Mouse (Mus musculus) neutrophil, adult 5-6 weeks (primary cell): Measurements from ENCODE around the gene Ccz1. TPM values are rescaled to one million over a fixed set of nuclear protein-coding genes. Genes with fewer than 3 reads are reported as not detected.
"Not testable (repeated sequence)": the region's sequence is repeated elsewhere in the genome, so short reads cannot be mapped to it uniquely, and the experiment has no call there.

ENCODE experiments used
- ATAC-seq: fragments of 151-379, 151-347 bp; 2 replicates; pipeline ENCODE4 v1.8.0; 2017; ENCODE audit warnings: mild to moderate bottlenecking, moderate TSS enrichment; ENCODE audit not compliant: insufficient number of reproducible peaks, poor library complexity, low FRiP score, severe bottlenecking; ENCODE audit errors: extremely low read depth
- total RNA-seq: library from RNA; stranded (forward); fragments of 200-1000 nt; gene quantifications from 2 replicates; pipeline ENCODE4 v1.2.3, GENCODE M21; 2017

The Ccz1 gene
- 83.2 and 85.0 TPM in 2 replicates for total RNA-seq

- peak; percentile 98 for ATAC-seq
These were observed at the start of gene Ccz1 for GRCm38 (mm10) chr5:144014551-144015311. Gene Ccz1 (minus strand): TSS chr5:144014877.

- ATAC-seq, result no peak
These were observed 49.4 kb upstream of the Ccz1 start for GRCm38 (mm10) chr5:144064093-144064492.

GRCm38 (mm10) chr5:144054340-144054739 is 39.7 kb upstream of the Ccz1 start:
- no peak for ATAC-seq

GRCm38 (mm10) chr5:144053450-144053849 is 38.8 kb upstream of the Ccz1 start:
- ATAC-seq, result no peak

GRCm38 (mm10) chr5:144051268-144051667 is 36.6 kb upstream of the Ccz1 start:
- ATAC-seq, result 0 out of 2 replicates have a peak, but pooled peaks have one; percentile 33

DNA sequence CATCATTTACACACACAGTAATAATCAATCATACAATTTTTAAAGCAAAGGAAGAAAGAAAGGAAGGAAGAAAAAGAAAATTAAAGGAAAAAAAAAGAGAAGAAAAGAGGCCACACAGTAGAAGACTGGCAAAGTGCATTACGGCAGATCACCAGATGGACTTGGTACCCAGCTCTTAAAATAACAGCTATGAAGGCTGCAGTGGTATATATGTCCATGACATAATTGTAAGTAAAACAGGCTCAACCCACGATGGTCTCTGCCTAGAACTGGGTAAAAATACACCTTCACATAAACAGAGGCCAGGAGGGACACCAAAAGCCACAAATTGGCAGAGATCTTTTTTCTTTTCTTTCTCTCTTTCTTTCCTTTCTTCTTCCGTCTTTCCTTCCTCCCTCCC is 35.2 kb upstream of the Ccz1 start:
- no peak for ATAC-seq

GRCm38 (mm10) chr5:144047324-144047723 is 32.6 kb upstream of the Ccz1 start:
- ATAC-seq, result no peak

DNA sequence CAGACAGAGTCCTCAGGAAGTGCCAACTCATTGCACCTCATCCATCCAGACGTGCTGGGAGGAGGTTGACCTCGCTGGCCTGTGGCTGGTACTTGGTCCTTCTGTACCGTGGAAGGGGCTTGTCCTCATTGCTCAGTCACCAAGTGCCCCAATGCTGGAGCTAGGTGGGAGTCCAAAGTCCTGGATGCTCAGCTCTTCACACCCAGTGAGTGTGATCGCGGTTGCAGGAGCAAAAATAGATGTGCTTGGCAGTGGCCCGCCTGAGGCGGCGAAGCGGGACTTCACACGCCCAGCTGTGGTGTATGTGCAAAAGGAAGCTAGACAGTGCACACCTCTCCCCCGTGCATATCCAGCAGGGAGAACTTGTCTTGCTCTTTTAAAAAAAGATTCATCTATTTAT is 28.5 kb upstream of the Ccz1 start:
- no peak for ATAC-seq

DNA sequence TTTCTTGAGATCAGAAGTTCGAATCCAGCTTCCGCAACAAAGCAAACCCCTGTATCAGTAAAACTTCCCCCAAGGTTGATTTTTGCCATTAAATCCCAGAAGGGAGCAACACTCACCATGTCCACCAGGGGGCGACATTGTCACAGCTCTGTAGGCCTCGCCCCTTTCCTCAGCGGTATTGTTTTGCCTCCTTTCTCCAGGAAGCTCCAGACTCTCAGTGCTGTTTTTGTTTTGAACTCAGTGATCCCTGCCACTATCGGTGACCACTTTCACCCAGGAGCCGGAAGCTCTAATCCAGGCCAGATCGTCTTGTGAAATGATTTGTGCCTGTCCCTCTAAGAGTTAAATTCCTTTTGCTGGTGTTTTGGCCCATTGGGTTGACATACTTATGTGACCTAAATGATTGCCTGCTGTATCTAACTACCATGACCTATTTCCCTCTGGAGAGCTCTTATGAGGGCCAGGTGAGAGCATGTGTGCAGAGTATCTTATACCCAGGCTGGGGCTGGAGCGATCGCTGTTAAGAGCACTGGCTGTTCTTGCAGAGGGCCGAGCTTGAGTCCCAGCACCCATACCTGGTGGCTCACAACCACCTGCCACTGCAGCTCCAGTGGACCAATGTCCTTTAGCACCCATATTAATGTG is 26.2 kb upstream of the Ccz1 start:
- peak; percentile 88 for ATAC-seq

- ATAC-seq, result no peak
These were observed 25.2 kb upstream of the Ccz1 start for GRCm38 (mm10) chr5:144039886-144040285.

DNA sequence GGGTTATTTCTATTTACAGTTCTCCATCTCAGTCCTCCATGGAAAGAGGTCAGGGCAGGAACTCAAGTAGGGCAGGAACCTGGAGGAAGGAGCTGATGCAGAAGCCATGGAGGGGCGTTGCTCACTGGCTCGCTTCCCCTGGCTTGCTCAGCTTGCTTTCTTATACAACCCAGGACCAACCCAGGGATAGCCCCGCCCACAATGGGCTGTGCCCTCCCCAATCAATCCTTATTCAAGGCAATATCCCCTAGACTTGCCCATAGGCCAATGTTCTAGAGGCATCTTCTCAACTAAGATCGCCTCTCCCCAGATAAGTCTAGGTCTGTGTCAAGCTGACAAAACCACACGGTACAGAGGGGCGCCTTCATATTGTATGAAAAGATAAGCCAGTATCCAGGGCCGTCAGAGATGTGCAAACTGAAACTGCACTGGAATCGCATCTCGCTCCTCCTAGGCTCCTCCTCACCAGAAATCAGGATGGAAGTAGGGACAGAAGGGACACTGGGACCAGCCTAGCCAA is 24.5 kb upstream of the Ccz1 start:
- ATAC-seq, result no peak

GRCm38 (mm10) chr5:144036952-144037351 is 22.3 kb upstream of the Ccz1 start:
- ATAC-seq, result no peak

GRCm38 (mm10) chr5:144034567-144034966 is 19.9 kb upstream of the Ccz1 start:
- no peak for ATAC-seq

DNA sequence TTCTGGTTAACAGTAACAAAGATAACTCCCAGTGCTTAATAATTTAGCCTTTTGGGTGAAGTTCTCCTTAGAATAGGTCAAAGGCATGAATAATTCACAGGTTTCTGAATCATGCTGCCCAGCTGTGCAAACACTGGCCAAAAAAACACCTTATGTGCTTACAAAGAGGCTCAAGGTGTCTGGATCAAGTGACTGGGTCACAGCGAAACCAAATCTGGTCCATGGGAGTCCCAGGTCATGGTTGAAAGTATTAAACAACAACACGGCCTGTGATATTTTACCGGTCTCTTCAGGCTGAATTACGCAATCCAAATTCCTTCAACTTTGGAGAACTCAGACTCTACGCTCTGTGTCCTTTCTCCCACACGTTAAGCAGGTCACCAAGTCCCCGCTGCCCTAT is 17.8 kb upstream of the Ccz1 start:
- ATAC-seq, result no peak

DNA sequence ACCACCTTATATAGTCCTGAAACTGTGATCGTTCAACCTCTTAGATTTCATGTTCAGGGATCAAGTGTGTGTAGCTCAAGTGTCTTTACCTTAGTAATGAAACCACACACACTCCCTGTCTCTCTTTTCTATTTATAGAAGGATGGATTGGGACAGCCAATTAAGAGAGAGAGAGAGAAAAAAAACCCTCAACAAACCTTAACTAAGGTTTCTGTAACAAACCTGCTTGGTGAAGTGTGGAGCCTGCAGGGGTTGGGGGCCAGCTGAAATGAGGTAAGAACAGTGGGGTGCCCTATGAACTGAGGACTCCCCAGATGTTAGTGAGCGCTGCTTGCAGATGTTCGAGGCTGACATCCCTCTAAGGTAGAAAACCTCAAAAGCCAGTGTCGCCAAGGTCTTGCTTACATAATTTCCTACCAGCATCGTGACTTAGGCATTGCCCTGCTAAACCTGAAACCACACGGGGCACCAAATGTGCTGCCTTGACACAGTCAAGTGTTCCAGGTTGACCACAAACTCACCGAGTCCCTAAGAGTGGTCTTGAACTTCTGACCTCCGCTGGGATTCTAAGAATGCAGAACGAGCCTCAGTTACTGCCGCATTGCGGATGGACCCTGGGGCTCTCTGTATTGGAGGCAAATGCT is 12.1 kb upstream of the Ccz1 start, which contains the start of gene Ocm:
Gene Ocm (minus strand): TSS at position 51 of the 644 bp plus-strand sequence.
- ATAC-seq, result no peak

GRCm38 (mm10) chr5:144015845-144016244 is 1.2 kb upstream of the Ccz1 start:
- no peak for ATAC-seq

GRCm38 (mm10) chr5:144015312-144015650 is 604 bp upstream of the Ccz1 start:
- no peak for ATAC-seq

GRCm38 (mm10) chr5:144013366-144014134 is 1.1 kb downstream of the Ccz1 start:
- ATAC-seq, result not testable (repeated sequence)
